Mouse (Mus musculus) ES-Bruce4 (cell line): Measurements from ENCODE around the gene Sf3a2.

ENCODE experiments used
- CTCF ChIP-seq: IDR thresholded peaks from one replicate; pipeline ENCODE4 v1.8.1; 2011; ENCODE audit warnings: low read depth, low read length
- EP300 ChIP-seq: IDR thresholded peaks from 2 replicates; pipeline ENCODE4 v1.6.1; 2011; ENCODE audit warnings: low read depth, low read length; ENCODE audit not compliant: insufficient read depth
- POLR2A ChIP-seq: IDR thresholded peaks from one replicate; pipeline ENCODE4 v1.8.1; 2011; ENCODE audit warnings: low read length; ENCODE audit not compliant: insufficient read depth

DNA sequence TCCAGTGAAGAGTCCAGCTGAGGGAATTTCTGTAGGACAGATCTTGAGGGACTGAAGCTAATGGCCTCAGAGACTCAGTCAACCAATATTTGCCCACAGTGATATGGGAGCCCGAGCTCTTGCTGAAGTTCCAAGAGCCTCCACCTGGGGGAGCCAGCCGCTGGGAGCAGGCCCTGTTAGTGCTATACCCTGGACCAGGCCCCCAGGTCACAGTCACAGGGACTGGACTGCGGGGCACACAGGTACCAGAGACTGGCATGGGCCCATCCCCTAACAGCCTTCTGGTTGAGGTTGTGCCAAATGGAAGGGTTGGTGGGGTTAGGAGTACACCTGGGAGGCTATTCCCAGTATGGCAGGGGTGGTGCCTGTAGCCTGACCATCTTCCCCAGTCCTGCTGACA lies 7.9 kb downstream of the Sf3a2 start:
- TF ChIP-seq EP300: no peak
- peak; percentile 70 for TF ChIP-seq CTCF
- TF ChIP-seq POLR2A: no peak
